Mouse (Mus musculus) heart, postnatal 0 days (tissue): ENCODE results near the gene Vcan.

ENCODE experiments used
- CTCF ChIP-seq: IDR thresholded peaks from 2 replicates; pipeline ENCODE4 v1.5.1; 2016; ENCODE audit warnings: antibody characterized with exemption, control low read depth, low read depth
- EP300 ChIP-seq: IDR thresholded peaks from 2 replicates; pipeline ENCODE4 v1.6.1; 2016; ENCODE audit warnings: antibody characterized with exemption, low read depth

- TF ChIP-seq EP300 (no peak), CTCF (no peak)
These were observed at the start of gene Vcan for GRCm38 (mm10) chr13:89741766-89742685.
